Mouse (Mus musculus): ENCODE data around the gene Fmc1. TPM values are rescaled to one million over a fixed set of nuclear protein-coding genes. Genes with fewer than 3 reads are reported as not detected.

Gene Fmc1
- polyA plus RNA-seq, 1 experiment from 2014 or later: 227 TPM

DNA sequence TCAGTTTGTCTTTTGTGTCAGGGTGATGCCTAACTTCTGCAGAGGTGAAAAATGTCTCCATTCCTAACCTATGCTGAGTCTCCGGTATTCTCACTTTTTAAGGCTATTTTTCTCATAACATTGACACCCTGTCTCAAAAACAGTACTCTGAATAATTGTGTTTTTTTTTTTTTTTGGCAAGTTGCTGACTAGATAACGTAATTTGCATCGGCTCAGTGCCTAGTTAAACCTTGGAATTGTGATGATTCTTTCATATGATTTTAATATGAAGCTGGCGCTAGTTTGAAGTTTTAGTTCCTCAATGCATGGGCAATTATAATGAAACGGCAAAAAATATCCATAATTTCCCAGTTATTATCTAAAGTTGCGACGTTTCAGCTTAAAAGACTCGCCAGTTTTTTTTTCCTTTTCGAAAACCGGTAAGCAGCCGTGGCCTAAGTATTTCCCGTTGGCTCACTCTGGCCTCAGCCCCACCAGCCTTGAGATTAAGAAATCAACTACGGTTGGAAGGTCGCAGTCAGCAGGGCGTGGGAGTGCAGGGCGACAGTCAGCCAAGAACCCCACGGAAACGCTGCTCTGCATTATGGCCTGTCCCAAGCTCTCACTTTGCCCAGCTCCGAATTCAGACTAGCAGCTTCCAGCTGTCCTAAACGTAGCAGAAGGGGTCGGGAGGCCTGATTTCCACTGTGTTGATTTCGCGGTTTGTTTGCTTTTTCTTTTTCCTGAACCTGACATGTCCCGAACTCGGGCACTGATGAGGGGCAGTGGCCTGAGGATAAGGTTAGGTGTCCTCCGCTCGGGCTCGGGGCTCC is 17.2 kb downstream of the Fmc1 start:
- Histone ChIP-seq H3K9ac (replicated peaks; ENCODE audit: low read depth, low read length) (peak overlapping the region; percentile 66), H3K4me2 (ENCODE audit: low read depth, low read length) (peak overlapping the region; percentile 74), H3K36me3 (ENCODE audit: control insufficient read depth, insufficient read depth, low read length) (no peaks in the 10 kb centered on the region), H3K9me3 (ENCODE audit: control insufficient read depth, low read length) (no peaks in the 10 kb centered on the region), H3K27me3 (ENCODE audit: control insufficient read depth, insufficient read depth, low read length) (no peaks in the 10 kb centered on the region), H3K4me1 (ENCODE audit: control insufficient read depth, insufficient read depth, low read length) (peaks cover 10% of the 10 kb centered on the region), H3K4me3 (ENCODE audit: low read depth, low read length) (peak overlapping the region; percentile 57), H3K27ac (ENCODE audit: low read depth, low read length) (peak overlapping the region; percentile 100)
- 8% methylated on average over 28 of the region's 28 CpGs for WGBS
- peak; percentile 22; the same call in 1 of the 2 replicates for ATAC-seq (ENCODE audit: low read depth)

DNA sequence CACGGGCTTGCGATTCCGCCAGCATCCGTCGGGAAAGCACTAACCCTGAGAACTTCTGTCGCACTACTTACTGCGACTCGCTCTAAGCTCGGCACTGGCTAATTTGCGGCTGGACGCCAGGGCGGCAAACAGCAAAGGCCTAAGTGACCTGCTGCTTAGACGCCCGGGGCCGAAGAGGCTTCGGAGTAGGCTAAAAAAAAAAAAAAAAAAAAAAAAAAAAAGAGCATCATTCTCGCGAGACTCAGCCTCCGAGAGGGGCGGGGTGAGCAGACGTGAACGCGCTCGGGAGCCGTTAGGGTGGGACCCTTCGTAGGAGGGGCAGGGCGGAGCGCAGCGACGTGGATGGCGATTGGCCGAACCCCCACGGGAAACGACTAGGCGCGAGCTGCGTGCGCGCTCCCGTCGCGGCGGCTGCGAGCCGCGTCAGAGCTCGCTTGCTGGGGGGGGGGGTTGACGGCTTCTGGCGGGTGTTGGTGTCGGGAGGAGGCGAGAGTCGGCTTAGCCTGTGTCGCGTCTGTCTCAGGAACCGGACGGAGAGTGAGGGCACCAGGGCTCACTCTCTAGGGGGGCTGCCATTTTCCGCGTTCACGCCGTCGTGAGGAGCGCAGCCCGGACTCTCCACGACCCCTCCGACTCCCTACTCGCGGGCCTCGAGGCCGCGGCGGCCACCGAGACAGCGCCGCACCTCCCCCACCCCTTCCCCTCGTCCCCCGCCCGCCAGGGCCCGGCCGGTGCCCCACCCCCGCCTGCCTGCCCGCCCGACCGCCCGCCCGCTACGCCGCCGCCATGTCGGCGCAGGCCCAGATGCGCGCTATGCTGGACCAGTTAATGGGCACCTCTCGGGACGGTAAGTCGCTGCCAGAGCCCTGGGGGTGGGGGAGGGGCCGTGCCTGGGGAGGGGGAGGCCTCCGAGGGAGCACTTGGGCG is 18.0 kb downstream of the Fmc1 start, which contains the start of gene Luc7l2:
Luc7l2 (plus strand) TSS at position 273 of the 927 bp plus-strand sequence.
- H3K9ac ChIP-seq (replicated peaks; ENCODE audit: low read depth, low read length): peak within 1 kb of the TSS; percentile 86

DNA sequence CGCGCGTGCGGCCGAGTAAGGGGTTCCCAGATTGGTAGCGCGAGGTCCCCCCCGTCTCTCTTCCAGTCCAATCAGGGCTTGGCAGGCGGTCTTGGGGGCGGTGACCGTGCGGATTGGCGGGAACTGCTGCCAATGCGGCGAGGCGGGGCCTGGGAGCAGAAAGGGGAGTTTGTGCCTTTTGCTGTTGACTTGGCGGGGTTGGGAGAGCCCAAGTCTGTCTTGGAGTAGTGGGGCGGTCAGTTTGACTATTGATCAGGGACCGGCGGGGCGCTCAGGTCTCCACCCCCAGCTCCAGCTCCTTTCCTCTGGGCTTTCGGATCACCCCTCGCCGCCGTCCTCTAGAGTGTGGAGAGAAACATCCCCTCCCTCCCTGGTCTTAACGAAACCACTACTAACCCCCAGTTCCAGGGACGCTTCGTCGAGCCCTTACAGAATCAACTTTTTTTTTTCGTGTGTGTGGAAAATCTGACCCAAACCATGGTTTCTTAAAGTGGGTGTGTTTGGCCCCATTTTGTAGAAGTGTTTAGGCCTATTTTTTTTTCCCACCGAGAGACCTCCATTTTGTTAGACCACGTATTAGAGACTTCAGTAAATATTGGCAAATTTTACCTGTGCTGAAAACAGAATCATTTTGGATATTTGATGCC is 18.8 kb downstream of the Fmc1 start:
- peak overlapping the region; percentile 57 for H3K4me3 ChIP-seq (ENCODE audit: low read depth, low read length)
- no peaks in the 10 kb centered on the region for H3K27me3 ChIP-seq (ENCODE audit: control insufficient read depth, insufficient read depth, low read length)
- peak; percentile 95 for ATAC-seq (ENCODE audit: low read depth)
- H3K9ac ChIP-seq (replicated peaks; ENCODE audit: low read depth, low read length): peak overlapping the region; percentile 86
- H3K27ac ChIP-seq (ENCODE audit: low read depth, low read length): peak overlapping the region; percentile 100
- peak overlapping the region; percentile 61 for H3K4me2 ChIP-seq (ENCODE audit: low read depth, low read length)
- peaks cover 10% of the 10 kb centered on the region for H3K4me1 ChIP-seq (ENCODE audit: control insufficient read depth, insufficient read depth, low read length)
- H3K36me3 ChIP-seq (ENCODE audit: control insufficient read depth, insufficient read depth, low read length): no peaks in the 10 kb centered on the region
- WGBS: under 1% methylated on average over 30 of the region's 32 CpGs
- no peaks in the 10 kb centered on the region for H3K9me3 ChIP-seq (ENCODE audit: control insufficient read depth, low read length)

More for the DNA sequence above, 18.0 kb downstream of the Fmc1 start, which contains the start of gene Luc7l2:
- Histone ChIP-seq H3K4me2 (ENCODE audit: low read depth, low read length) (peak within 1 kb of the TSS; percentile 74), H3K36me3 (ENCODE audit: control insufficient read depth, insufficient read depth, low read length) (no peaks in the 10 kb centered on the region), H3K27ac (ENCODE audit: low read depth, low read length) (peak within 1 kb of the TSS; percentile 100), H3K9me3 (ENCODE audit: control insufficient read depth, low read length) (no peaks in the 10 kb centered on the region), H3K27me3 (ENCODE audit: control insufficient read depth, insufficient read depth, low read length) (no peaks in the 10 kb centered on the region), H3K4me1 (ENCODE audit: control insufficient read depth, insufficient read depth, low read length) (peaks cover 10% of the 10 kb centered on the region), H3K4me3 (ENCODE audit: low read depth, low read length) (peak within 1 kb of the TSS; percentile 57)
- WGBS: under 1% methylated on average over 68 of the region's 98 CpGs
- ATAC-seq (ENCODE audit: low read depth): peak; percentile 89

DNA sequence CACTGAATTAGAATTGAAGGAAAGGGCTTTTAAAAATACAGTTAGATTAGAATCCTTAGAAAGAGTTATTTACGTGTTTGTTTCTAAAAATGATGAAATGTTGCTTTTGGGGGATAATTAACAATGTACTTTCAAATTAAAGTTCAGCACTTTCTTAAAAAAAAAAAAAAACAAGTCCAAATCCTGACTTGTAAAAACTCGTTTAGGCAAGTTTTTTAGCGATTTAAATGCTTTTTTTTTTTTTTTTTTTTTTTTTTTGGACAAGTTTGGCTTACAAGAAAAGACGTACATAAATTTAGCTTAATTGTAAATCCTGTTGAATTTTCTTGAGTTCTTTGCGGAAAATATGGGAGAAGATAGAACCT is 19.3 kb downstream of the Fmc1 start:
- H3K9ac ChIP-seq (replicated peaks; ENCODE audit: low read depth, low read length): no peak overlapping the region
- H3K9me3 ChIP-seq (ENCODE audit: control insufficient read depth, low read length): no peaks in the 10 kb centered on the region
- 28% methylated on average over 5 of the region's 5 CpGs for WGBS
- no peak for ATAC-seq (ENCODE audit: low read depth)
- peak overlapping the region; percentile 57 for H3K4me3 ChIP-seq (ENCODE audit: low read depth, low read length)
- peaks cover 10% of the 10 kb centered on the region for H3K4me1 ChIP-seq (ENCODE audit: control insufficient read depth, insufficient read depth, low read length)
- H3K4me2 ChIP-seq (ENCODE audit: low read depth, low read length): peak overlapping the region; percentile 61
- H3K27me3 ChIP-seq (ENCODE audit: control insufficient read depth, insufficient read depth, low read length): no peaks in the 10 kb centered on the region
- H3K36me3 ChIP-seq (ENCODE audit: control insufficient read depth, insufficient read depth, low read length): no peaks in the 10 kb centered on the region
- no peak overlapping the region for H3K27ac ChIP-seq (ENCODE audit: low read depth, low read length)

DNA sequence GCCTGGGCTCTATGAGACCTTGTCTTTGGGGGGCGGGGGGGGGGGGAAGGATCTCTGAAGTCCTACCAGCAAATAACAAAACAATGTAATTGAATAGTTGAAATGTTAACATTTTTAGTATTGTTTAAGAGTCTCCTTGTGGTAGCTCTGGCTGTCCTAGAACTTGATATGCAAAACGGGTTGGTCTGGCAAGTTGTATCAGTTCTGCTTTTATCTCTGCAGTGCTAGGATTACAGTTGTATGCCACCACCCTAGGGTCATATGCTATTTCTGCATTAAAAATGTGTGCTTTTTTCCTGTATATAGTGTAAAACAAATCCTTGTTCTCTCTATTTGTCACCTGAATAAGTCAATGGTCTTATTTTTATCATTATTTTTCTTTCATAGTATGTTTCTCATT is 42.8 kb downstream of the Fmc1 start:
- ATAC-seq (ENCODE audit: low read depth): no peak
- H3K27ac ChIP-seq (ENCODE audit: low read depth, low read length): no peak overlapping the region
- WGBS: 91% methylated on average over 2 of the region's 2 CpGs
- no peak overlapping the region for H3K4me3 ChIP-seq (ENCODE audit: low read depth, low read length)
- H3K27me3 ChIP-seq (ENCODE audit: control insufficient read depth, insufficient read depth, low read length): no peaks in the 10 kb centered on the region
- no peaks in the 10 kb centered on the region for H3K4me1 ChIP-seq (ENCODE audit: control insufficient read depth, insufficient read depth, low read length)
- H3K36me3 ChIP-seq (ENCODE audit: control insufficient read depth, insufficient read depth, low read length): peaks cover 16% of the 10 kb centered on the region; the same call in 1 of the 2 replicates
- H3K4me2 ChIP-seq (ENCODE audit: low read depth, low read length): no peak overlapping the region
- H3K9ac ChIP-seq (replicated peaks; ENCODE audit: low read depth, low read length): no peak overlapping the region
- H3K9me3 ChIP-seq (ENCODE audit: control insufficient read depth, low read length): no peaks in the 10 kb centered on the region

DNA sequence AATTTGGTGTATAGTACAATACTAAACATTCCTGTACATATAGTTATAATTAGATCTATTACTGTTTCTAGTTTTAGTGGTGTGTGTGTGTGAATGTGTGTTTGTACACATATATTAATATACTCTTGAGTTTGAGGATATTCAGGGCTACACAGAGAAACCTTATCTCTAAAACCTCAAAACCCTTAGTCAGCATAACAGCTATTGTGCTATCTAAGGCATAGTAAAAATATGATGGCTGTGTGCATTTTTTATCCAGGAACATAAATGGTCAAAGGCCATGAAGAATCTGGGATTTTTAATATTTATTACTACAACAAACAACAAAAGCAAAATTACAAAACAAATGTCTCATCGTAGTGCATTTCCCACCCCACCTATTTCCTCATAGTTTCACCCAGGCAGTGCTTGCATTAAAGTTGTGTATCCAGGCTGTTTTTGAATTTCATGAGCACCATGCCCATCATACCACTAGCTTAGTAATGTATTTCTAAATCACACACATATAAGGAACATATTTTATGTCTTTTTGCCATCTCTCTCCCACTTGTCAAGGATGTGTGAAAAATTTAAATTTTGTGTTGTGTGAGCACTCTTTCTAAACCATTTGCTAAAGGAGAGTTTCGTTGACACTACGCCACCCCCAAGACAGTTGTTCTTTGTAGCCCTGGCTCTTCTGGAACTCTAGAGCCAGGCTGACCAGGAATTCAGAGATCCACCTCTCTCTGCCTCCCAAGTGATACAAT is 47.0 kb downstream of the Fmc1 start:
- Histone ChIP-seq H3K27me3 (ENCODE audit: control insufficient read depth, insufficient read depth, low read length) (no peaks in the 10 kb centered on the region), H3K36me3 (ENCODE audit: control insufficient read depth, insufficient read depth, low read length) (peaks cover 10% of the 10 kb centered on the region; the same call in 1 of the 2 replicates), H3K9ac (replicated peaks; ENCODE audit: low read depth, low read length) (no peak overlapping the region), H3K27ac (ENCODE audit: low read depth, low read length) (no peak overlapping the region), H3K4me3 (ENCODE audit: low read depth, low read length) (no peak overlapping the region), H3K4me1 (ENCODE audit: control insufficient read depth, insufficient read depth, low read length) (no peaks in the 10 kb centered on the region), H3K9me3 (ENCODE audit: control insufficient read depth, low read length) (no peaks in the 10 kb centered on the region), H3K4me2 (ENCODE audit: low read depth, low read length) (no peak overlapping the region)
- 98% methylated on average over 3 of the region's 3 CpGs for WGBS
- ATAC-seq (ENCODE audit: low read depth): no peak

DNA sequence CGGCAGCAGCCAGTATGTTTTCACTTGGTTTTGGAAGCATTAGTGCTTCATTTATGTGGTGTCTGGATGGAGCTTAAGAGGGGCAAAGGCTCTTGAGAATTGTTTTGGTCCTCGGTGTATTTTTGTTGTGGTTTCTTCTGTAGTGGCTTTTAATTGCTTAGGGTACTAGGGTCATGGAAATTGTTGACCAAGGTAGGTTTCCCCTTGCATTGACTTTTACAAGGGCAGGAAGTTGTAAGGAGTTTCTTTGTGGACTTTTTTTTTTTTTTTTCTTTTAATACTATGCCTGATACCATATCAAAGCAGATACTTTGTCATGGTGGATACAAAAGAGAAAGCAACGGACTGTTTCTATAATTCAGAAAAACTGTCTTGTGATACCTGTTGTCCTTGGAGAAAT is 48.4 kb downstream of the Fmc1 start:
- H3K36me3 ChIP-seq (ENCODE audit: control insufficient read depth, insufficient read depth, low read length): peaks cover 16% of the 10 kb centered on the region
- H3K9me3 ChIP-seq (ENCODE audit: control insufficient read depth, low read length): no peaks in the 10 kb centered on the region
- H3K27me3 ChIP-seq (ENCODE audit: control insufficient read depth, insufficient read depth, low read length): no peaks in the 10 kb centered on the region
- H3K9ac ChIP-seq (replicated peaks; ENCODE audit: low read depth, low read length): no peak overlapping the region
- H3K4me1 ChIP-seq (ENCODE audit: control insufficient read depth, insufficient read depth, low read length): no peaks in the 10 kb centered on the region
- WGBS: 95% methylated on average over 3 of the region's 3 CpGs
- no peak for ATAC-seq (ENCODE audit: low read depth)
- H3K27ac ChIP-seq (ENCODE audit: low read depth, low read length): no peak overlapping the region
- no peak overlapping the region for H3K4me3 ChIP-seq (ENCODE audit: low read depth, low read length)
- H3K4me2 ChIP-seq (ENCODE audit: low read depth, low read length): no peak overlapping the region

Data from neural tube, embryonic 14.5 days (tissue).